Mouse (Mus musculus): ENCODE results near the gene Ccdc88c.

DNA sequence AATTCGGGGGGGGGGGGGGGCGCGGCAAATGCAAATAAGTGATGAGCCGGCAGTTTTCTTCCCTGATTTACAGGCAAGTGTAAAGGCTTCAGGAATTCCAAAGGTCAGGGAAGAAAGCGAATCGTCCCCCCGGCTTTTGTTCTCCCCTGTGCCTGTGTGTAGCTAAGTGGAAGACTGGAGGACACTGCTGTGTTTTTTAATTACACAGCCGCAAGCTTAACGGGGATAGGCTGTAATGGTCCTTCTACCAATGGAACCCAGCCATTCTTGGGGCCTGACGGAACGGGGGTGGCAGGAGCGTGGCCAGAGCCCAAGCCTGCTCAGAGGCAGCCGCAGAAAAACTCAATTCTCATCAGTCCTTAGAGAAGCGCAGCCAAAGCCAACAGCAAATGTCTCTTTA is 1.9 kb downstream of the Ccdc88c start:
- TF ChIP-seq CTCF (IDR thresholded peaks at IDR 0.05; ENCODE audit: low read depth), result no peak
- TF ChIP-seq EP300 (IDR thresholded peaks at IDR 0.05; ENCODE audit: low read depth), result no peak

Data from liver, embryonic 14.5 days (tissue).